Mouse (Mus musculus) right cerebral cortex, postnatal 4 days (tissue): Measurements from ENCODE around the gene Zbtb16.

ENCODE experiments used
- DNase-seq: peaks from one replicate; pipeline ENCODE4 v3.0.0-alpha.2; 2022

The Zbtb16 gene

DNA sequence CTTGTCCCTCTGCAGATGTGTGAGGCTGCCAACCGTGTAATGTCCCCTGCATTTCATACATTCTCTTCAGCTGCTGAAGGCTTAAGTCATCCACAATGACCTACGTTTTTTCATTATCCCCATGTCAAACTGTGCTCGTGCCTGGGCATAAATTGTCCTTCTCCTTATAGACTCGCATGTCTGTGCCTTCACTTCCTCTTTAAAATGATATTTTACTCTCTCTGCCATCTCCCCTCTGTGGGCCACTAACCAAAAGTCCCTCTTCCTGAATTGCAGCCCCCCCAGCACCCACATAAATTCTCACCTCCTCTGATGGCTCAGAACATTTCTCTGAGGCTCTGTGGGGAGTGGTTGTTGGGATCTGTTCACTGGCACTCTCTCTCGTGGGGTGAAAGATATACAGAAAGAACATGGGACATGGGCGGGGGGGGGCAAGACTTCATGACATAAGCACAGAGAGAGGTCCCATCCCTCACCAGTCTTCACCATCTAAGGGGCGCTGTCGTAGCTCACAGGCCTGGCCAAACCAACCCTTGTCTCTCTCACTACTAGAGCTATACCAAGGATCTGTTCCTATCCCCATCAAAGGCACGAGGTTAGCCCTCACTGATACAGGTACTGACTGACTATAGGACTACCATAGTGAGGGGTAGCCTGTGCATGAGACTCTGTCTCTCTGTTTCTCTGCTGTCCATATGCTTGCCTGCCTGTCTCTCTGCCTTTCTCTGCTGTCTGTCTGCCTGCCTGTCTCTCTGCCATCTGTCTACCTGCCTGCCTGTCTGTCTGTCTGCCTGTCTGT, 174.6 kb downstream of the Zbtb16 start:
- DNase-seq, result no peak

DNA sequence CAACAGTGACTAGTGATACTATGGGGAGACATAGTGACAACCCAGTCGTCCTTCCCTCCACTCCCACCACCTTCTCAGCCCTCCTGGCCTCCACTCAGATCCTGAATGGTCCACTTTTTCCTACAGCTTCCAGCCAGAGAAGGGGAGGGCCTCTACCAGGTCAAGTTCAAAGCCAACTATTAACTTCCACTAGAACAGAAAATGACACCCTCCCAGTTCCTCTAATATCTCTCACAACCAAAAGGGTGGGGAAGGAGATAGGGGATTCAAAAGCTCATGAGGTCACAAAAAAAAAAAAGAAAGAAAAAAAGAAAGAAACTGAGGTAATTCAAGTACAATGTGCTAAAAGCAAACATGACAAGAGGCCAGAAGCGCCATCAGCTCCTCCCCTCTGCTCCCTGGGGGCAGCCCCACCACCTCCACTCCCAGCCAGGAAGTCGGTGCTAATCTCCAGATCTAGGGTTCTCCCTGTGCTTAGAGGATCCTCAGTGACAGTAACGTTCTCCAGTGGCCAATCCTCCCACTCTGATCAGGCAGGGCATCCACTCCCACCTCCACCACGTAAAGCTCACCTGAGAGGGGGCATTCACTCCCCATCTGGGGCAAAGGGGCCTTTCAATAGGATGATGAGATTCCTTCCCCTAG, 180.4 kb downstream of the Zbtb16 start:
- no peak for DNase-seq

DNA sequence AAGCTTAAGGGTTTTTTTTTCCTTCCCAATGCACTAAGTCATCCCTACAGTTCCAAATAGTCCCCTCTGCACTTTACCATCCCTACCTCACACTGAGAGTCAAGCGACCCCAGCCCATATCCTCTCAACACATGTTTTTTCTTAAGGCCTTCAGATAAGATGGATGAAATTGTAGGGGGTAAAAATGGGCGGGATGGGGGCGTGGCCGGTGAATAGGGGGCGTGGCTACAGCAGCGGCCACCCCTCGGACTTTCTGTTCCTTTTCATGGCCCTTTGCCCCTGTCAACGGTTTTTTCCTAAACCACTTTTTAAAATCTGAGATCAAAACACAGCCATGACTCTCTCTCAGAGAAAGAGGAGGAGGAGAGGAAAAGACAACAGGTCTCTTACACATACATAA, 181.3 kb downstream of the Zbtb16 start:
- no peak for DNase-seq

DNA sequence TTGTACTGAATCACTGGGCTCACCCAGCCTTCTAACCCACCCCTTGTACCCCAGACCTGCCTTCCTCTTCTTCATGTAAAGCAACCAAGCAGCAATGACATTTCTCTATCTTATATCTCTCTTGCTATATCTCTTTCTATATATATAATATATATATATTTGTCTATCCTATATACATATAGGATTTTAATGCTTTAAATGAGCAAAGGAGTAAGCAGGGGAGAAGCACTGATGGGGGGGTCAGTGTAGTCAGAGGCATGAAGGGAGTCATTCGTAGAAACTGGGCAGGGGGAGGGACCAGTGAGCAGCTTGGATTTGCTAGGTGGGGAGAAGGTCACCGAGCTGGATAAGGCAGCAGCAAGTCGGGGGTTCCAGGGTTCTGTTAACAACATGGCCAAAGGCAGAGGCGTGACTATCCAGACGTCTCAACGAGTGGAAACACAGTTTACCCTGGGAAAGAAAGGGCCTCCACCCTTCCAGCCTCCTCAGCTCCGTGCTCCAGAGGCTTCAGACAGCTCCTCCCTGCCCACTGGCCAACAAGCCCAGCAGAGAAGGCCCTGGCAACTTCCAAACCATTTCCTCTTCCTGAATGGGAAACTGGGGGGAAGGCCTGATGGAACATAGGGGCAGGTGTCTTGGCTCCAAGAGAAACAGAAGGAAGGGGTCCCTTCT, 182.5 kb downstream of the Zbtb16 start:
- DNase-seq, result no peak

DNA sequence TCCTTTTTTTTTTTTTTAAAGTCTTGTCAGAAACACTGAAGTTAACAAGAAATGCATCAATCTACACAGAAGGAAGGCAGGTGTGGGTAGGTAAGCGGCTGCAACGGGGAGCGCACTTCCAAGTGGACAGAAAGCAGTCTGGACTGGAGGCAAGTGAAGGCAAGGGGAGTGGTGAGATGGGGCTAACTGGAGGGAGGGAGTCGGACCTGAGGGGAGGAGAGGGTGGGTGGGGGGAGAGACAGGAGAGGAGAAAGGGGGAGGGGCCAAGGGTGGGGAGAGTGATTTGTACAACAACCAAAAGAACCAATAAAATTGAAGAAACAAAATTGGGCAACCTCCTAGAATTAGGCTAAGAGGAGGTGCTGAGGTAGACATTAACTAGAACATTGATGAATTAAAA, 184.0 kb downstream of the Zbtb16 start:
- DNase-seq, result no peak

DNA sequence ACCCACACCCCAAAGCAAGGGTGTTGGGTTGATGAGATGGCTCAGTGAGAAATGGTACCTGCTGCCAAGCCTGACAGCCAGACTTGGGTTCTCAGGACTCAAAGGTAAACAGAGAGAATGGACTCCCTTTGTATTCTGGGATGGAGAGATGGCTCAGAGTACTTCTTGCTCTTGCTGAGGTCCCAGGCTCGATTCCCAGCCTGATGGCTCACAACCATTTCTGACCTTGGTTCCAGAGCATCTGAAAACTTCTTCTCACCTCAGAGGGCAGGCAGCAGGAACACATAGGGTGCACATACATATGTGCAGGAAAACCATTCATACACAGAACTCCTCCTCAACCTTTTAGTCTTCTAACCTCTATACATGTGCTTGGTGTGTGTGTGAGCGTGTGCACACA, 185.2 kb downstream of the Zbtb16 start:
- DNase-seq, result no peak

DNA sequence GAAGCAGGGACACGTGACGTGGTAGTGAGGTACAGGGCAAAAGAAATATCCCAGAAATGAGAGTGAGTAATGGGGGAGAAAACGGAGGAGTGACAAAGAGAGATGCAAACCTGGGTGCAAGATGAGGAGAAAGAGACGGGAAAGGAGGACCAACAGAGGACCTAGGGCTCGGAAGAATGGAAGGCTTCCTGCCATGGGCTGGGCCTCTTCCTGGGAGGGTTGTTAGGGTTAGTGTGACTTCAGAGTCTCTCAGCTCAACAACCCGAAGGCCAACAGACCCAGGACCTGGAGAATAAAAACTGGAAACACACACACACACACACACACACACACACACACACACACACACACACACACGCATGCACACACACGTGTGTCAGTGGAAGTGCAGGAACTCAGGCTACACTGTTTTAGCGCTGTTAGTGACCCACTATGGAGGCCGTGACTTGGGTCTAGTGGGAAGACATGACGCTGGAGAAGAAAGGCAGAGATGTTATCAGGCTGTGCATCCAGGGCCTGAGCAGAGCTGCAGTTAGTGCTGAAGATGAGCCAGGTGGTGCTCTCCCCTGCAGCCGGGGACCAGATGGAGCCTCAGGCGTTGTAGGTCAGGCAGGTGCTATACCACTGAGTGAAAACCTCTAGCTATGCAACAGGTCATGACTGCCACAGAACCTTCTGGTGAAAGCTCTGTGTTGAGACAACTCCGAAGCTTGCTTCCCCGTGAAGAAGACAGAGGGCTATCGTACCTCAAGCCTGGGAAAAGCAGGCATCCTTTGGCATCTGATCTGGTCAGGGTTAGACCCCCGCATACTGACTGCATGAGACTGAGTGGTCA, 186.0 kb downstream of the Zbtb16 start:
- no peak for DNase-seq

DNA sequence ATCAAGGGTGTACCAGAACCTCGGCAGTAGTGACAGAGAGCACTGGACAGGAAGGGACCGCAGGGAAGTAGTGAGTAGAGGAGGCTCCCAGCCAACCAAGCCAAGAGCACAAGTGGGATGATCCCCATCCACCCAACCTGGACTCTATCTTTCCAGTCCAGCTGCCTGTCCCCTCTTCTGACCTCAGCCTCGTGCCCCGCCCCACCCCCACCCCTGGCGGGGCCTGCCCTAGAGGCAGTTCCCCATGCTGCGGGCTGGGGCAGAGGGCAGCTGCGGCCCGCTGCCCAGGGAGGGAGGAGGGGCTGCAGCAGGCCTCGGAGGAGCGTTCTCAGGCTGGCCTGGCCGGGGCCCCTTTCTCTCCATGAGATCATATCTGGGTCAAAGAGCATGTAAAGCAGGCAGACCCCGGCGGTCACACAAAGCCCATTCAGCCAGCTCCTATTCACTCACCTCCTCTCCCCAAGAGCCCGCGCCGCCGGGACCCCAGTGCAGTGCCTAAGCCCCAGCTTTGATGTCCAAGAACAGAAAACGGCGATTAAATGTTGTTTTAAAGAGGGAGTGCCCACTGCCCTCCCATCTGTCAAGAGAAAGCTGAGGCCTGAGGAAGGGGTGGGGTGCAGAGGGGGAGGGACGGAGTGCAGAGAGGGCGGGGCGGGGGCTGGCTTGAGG, 186.8 kb downstream of the Zbtb16 start:
- no peak for DNase-seq

DNA sequence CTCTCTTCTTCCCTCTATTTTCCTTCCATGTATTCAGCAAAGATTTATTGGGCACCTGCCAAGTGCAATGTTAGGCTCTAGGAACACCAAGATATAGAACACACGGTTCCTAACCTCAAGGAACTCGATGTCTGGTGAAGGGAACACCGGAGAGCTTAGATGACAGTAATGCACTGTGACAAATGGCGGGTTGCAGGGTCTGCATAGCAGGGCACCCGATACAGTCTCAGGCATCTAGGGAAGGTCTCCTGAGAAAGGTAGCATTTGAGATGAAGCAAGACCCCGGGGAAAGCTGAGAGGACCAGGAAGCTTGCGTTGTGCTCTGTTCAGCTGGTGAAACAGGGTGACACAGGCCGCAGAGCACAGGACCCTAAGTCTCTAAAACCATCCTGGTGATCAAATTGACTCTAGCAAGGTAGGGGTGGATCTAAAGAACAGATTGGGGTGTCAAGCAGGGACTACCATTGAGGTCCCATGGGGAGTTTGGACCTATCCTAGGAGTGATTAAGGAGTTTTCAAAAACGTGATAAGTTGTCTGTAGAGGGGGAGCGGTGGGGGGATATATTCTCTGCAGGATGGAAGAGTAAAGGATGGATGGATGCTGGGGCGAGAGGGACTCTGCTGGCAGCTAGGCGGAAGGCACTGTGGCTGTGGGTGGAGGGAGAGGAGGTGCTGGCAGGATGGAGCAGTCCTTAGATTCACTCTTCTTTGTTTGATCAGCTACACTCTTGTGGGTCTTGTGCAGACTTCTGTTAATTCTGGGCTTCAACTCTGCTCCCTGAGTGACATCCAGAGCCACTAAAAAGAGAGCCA, 187.5 kb downstream of the Zbtb16 start:
- DNase-seq, result no peak

DNA sequence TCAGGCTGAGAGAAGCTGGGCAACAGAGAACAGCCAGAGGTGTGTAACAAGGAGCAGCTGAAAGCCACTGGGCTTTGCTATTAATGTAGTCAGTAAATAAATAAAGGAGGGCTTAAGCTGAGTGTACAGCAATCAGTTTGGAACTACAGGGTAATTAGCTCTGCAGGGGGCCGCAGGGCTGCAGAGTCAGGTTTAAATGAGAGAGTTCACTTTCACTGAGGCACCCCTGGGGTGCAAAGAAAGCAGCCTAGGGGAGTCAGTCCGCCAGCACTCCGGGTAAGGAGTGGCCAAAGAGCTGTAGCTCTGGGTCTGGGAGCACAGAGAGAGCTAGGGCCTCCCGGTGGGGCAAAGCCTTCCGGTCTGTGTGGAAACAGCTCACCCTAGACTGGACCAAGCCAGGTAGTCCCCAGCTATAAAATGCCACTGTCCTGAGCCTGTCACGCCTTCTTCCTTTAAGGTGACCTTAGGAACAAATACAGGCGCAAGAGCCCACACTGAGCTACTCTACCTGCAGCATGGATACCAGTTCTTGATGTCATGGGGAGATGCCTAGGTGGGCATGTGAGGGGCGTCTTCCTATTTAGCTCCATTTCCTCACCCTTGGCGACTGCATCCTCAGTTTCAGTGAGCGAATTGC, 188.3 kb downstream of the Zbtb16 start:
- DNase-seq, result no peak

DNA sequence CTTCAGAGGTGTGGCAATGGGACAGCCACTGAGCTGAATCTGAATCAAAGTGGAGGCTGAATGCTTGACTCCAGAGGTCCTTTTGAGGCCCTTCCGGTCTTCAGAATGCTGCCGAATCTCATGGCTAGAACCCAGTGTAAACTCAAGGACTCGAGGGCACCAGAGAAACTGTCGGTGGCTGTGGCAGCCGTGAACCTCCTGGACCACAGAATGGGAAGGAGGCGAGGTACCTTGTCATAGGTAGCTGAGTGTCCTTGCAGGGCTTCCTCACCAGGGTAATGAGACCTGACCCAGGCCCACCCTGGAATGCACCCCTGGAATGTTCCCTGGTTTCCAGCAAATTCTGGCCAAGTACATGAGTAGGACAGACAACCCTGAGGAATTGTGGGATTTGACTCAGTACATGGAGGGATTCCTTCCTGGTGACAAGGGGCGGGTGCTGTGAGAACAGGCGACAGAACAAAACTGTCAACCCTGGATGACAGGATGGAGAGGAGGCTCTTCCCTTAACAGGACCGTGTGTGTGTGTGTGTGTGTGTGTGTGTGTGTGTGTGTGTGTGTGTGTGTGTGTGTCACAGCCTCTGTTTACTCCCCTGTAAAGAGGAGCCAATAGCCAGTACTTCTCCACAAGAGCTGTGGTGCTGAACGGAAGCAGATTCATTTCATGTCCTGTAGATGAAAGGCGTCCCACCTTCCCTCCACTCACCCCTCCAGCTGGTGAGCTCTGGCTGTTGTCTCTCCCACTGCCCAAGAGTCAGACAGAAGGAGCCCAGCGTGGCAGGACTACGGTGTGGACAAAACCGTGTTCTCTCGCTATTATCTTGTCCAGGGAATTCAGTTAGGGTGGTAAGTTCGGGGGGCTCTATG, 189.0 kb downstream of the Zbtb16 start:
- peak; percentile 4 for DNase-seq

DNA sequence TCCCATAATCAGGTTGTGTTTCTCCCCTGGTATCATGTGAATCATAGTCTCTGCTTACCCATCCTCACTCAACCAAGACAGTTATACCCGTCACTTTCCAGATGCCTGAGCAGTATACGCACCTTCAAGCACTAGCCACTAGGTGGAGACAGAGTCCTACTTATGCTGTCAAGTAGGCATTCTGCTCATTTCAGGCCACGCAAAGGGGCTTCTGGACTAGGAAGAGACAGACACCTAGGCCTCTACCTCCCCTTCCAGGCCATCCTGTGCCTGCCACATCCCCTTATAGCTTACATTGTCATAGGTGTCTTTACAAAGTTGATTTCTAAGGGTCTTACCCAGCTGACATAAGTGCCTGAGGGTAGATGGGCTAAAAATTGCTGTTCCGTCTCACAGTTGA, 189.8 kb downstream of the Zbtb16 start:
- DNase-seq, result peak; percentile 63

DNA sequence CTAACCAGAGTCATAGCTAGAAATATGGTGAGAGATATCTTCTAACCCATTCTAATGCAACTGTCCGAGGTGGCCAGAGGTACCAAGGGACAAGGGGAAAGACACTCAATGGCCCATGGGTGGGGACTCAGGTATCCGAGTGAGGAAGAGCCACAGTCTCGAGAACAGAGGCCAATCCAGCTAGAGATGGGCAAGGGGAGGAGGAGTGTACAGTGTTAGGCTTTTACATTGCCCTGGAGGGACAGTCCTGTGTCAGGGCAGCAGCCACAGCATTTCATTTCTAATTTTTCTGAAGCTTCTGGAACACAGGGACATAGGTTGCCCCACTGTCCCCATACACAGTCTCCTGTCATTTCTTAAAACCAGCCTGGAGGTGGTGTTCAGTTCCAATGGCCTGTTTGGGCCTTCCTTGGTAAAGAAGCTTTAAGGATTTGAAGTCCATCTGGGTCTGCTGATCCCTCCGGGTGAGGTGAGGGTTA, 190.3 kb downstream of the Zbtb16 start:
- peak; percentile 1 for DNase-seq

DNA sequence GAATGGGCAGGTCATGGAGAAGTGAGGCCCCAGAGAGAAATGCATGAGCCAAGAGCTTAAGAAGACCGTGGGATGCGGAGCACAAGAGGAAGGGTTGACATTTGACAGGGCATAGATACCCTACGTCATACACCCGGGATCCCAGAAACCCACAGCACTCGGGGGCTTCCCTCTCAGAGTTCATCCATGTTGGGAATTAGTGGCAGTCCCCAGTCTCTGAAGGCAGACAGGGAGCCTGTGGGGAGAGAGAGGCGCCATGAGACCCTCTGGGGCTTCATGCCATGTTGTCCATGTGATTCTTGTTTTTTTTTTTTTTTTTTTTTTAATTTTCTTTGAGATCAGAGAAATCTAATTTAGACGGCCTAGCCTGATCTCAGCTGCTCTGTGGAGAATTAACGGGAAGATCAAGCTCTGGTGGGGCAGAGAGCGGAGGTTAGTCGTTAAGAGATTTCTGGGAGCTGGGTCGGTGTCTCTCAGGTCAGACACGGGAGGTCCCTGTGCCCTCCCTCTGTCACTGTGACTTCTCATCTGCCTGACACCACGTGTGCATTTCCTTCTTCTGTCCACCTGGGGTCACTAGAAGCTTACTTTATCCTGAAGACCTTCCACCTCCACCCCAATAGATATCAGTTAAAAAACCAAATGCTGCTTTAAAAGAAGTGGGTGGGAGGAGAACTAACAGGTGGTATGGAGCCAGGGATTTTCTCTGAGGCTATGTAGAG, 190.9 kb downstream of the Zbtb16 start:
- no peak for DNase-seq

DNA sequence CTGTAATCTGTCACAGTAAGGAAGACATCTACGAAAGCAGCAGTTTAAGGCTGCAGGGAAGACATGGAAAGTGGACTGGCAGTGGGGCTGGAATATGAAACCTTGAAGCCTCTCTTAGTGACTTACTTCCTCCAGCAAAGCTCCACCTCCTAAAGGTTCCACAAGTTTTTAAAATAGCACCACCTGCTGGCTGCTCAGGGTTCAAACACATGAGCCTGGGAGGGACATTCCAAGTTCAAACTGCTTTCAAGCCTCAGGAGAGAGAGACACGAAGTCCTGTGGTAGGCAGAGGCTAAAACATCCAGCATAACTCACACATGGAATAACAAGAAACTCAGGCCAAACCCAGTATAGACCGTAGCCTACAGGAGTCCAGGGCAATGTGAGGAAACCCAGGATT, 191.6 kb downstream of the Zbtb16 start:
- peak; percentile 1 for DNase-seq

DNA sequence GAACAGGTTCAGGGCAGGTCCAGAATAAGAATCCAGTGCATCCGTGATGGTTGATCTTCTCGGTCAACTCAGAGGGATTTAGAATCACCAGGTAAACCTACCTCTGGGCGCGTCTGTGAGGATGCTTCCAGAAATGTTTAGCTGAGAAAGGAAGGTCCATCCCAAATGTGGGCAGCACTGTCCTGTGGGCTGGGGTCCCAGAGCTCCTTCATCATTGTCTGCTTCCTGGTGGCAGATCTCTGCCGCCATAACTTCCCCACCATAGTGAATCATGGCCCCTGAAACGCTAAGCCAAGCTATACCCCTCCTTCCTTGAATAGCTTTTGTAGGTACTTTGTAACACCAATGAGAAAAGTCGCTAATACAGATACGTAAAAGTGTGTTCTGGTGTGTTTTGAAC, 194.4 kb downstream of the Zbtb16 start:
- DNase-seq, result no peak

DNA sequence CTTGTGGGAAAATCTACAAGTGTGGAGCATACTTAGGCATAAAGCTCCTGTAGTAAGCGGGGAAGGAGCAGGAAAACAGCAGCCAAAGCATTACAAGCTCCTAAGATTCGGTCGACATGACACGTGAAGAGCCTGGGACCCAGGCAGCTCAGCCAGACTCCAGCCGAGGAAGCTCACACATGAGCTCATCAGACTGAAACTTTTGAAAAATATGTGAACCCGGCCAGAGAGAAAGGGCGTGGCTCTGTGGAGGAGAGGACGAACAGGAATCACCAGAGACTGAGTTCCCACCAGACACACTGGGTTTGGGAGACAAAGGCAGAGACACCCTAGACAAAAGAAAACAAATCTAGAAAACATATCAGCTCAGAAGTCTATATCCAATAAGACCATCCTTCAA, 195.1 kb downstream of the Zbtb16 start:
- DNase-seq, result no peak

DNA sequence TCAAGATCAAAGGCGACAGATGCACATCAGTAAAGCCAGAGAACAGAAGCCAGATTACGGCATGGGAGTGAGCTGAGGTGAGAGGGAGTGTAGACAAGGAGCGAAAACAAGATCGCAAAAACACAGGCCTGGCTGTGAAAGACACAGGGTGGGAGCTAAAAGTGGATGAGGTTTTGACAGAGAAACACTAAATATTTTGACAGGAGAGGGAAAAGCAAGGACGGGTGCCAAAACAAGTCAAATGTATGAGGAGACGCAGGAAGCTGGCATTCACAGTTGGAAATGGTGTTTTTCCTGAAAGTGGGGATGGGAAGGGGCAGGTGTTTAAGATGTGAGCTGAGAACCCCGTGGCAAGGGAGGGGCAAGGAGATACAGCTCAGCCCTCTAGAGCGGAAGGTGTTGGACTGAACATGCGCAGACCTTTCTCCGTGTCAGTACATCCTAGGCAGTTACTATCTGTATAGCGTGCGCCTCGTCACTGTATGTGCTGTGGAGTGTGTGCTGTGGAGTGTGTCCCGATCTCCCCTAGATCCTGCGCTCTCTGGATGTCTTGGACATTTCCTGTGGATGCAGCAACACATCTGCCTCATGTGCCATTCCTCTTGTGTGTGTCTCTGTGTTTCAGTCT, 197.7 kb downstream of the Zbtb16 start:
- DNase-seq, result no peak

DNA sequence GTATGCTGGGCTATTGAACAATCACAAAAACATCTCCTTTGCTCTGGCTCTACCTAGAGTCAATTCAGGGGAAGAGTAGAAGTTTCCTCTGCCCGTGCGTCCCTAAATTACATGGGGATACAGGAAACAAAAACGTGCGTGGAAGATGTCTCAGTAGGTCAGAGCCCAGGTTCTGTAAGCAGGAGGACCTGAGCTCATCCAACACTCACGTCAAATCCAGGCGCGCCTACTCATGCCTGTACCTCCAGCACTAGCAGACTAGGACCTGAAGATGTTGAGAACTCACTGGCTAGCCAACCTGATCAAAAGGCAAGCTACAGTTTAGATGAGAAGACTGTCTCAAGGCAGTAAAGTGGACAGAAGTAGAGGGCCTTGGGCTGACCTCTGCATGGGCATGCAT, 198.9 kb downstream of the Zbtb16 start:
- no peak for DNase-seq
